Mouse (Mus musculus): ENCODE measurements around the gene Slc50a1.

Gene Slc50a1

DNA sequence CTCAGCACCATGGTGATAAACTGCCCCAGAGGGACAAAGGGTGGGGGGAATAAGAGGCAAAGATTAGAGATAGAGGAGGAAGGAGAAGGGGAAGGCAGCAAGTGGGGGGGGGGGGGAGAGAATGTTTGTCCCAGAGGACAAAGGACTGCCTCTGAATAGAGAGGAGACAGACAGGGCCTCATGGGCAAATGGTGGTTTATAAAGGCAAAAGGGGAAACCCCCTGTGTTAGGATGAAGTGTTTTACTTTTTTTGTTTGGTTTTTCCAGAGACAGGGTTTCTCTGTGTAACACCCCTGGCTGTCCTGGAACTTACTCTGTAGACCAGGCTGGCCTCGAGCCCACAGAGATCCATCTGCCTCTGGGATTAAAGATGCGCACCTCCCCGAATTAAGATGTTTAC lies 10.2 kb downstream of the Slc50a1 start:
- DNase-seq, result no peak

DNA sequence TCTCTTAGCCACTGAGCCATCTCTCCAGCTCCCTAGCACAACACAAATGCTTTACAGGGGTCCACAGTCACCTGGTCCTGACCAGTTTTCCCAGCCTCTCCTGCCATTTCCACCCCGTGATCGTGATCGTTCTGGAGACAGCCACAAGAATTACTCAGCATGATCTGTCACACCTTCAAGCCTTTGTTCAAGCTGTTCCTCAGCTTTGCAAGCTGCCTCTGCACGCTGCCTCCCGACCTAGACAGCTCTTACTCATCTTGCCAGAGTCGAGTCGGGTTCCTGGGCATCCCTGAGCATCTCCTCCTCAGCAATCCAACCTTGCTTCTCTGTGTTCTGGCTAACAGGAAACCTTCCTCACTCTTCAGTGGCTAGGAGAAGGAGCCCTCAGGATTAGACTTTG lies 11.3 kb downstream of the Slc50a1 start, which contains the start of gene Dpm3:
Dpm3 (plus strand) TSS at position 283 of the 400 bp plus-strand sequence.
- DNase-seq, result no peak

DNA sequence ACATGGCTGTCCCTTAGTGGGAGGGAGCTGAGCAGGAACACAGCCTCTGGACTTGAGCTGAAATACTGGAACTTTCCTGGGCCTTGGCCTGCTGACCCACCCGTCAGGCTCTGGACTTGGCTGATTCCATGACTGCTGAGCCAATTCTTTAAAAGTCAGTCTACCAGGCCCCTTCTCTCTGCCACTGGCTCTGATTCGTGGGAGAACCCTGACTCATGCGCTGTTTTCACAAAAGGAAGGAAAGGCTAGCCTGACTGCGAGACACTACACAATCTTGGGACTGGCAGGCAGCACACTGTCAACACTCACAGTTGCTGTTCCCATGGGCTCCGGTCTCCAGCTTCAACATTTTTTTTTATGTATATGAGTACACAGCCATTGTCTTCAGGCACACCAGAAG lies 14.2 kb downstream of the Slc50a1 start:
- DNase-seq, result no peak

DNA sequence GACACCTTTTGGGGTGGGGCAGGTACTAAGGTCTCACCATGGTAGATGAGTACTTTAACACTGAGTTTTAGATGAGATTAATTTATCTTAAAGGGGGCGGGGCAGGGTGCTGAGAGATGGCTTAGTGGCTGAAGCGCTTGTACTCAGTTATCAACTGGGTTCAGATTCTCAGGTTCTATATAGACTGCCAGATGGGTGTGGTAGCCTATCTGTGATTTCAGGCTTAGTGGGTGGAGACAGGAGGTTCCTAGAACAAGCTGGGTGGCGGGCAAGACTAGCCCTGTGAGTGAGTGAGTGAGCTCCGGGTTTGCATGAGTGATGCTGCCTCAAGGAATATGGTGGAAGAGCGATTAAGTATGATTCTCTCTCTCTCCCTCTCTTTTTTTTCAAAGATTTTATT lies 15.4 kb downstream of the Slc50a1 start:
- no peak for DNase-seq

DNA sequence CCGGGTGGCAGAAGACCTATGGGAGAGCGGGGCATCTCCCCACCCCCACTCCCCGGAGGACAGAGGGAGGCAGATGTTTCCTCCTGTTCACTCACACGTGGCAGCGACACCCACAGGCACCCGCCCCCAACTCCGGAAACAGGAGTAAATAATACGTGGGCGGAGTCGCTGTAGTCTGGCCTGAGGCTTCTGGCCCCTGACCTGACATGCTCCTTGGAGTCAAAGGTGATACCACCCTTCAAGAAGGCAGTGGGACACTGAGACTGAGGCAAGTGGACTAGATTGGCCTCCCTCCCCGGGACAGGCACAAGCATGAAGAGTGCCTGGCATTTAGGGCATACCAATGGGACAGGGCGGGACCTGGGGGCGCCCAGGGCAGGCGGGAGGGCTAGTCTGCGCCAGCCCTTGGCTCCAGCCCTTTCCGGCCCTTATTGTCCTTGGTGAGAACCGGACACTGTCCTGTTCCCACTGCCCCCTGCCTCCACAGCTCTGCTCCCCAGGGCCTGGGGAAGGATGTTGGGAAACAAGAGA lies 18.9 kb downstream of the Slc50a1 start:
- peak; percentile 82 for DNase-seq

DNA sequence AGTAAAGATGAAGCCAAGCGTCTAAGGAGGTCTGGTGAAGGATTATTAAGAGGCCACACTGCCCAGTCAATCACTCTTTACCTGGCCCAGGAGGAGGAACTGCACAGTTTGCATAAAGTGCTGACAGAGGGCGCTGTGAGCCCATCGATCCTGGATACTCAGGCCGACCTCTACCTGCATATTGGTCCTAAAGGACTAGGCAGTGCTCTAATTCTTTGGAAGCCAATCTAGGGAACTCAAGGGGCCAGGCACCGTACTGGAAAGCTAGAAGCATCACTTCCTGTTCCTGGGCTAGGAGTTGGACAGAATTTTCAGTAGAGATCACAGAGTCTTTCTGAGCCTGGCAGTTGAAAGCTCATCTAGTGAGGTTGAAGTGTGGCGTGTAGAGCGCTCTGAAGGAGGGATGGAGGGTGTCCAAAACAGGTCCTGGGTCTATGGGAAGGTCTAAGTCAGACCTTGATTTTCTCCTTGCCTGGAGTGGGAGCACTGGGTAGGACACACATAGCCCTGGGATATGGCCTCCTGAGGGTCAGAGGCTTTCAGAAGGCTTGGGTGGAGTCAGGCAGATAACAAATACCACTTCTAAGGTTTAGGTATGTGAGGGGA lies 19.8 kb downstream of the Slc50a1 start:
- peak; percentile 86 for DNase-seq

DNA sequence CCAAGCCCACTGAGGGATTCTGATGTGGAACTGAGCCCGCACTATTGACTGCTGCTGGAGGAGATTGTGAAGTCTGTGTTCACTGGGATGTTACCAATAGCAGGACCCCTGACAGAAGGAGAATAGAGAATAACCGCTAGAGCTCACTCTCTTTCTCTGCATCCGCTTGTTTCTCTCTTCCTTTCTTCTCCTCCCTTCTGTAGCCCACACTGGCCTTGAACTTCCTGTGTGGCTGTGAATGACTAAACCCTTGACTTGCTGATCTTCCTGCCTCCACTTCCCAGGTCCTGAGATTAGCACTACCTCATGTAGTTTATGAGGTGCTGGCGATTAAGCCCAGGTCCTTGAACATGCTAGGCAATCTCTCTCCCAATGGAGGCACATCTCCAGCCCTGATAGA lies 22.9 kb downstream of the Slc50a1 start:
- DNase-seq, result no peak

DNA sequence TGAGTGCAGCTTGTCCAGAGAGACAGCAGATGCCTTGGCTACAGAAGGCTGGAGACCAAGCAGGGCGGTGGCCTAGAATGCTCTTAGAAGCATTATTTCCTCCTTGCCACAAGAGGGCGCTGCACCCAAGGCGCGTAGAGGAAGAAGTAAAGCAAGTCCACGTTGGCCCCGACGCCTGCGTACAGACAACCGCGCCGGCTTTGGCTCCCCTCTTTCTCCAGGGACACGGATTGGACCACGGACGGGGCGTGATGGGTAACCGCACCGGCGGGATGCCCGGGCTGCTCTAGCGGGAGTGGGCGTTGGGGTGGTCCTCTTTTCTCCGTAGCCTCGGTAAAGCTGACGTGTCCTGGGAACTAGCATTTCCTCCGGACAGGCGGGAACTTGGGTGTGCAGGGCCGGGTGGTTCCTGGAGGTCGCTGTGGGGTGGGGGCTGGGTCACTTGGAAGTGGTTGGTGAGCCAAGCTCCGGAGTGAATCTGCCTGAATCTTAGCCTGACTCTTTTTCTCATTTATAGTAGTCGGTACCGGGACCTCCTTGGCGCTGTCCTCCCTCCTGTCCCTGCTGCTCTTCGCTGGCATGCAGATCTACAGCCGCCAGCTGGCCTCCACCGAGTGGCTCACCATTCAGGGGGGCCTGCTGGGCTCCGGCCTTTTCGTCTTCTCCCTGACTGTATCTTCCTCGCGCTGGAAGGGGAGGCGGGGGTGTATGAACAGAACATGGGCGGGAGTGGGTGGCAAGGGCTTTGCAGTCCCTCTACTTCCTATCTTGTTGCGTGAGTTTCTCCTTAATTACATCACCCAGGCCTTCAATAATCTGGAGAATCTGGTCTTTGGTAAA lies 23.9 kb downstream of the Slc50a1 start, which contains the start of gene Trim46:
Trim46 (minus strand) TSS at position 49 of the 840 bp plus-strand sequence.
- DNase-seq, result peak; percentile 93

DNA sequence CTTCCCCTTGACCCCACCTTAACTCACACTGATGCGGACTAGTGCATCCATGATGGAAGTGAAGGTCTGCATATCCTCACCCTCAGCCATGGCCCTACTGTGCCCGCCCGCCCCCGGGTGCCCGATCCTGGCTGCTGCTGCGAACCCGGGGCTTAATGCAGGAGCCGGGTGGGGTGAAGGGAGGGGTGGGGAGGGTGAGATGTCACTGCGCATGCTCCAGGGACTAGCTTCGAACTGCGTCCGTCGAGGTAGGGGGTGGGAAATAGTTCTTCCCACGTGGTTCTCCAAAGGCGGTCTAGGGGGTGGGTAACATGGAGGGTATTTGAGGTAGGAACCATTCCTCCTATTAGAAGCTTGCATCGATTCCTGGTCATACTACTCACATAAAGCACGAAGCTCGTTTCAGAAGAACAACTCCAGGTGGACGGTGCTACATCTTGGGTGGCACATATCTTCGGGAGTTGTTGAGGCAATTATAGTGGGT lies 24.6 kb downstream of the Slc50a1 start, which contains the start of gene Krtcap2:
Krtcap2 (plus strand) TSS at position 279 of the 484 bp plus-strand sequence.
- DNase-seq, result peak; percentile 49

DNA sequence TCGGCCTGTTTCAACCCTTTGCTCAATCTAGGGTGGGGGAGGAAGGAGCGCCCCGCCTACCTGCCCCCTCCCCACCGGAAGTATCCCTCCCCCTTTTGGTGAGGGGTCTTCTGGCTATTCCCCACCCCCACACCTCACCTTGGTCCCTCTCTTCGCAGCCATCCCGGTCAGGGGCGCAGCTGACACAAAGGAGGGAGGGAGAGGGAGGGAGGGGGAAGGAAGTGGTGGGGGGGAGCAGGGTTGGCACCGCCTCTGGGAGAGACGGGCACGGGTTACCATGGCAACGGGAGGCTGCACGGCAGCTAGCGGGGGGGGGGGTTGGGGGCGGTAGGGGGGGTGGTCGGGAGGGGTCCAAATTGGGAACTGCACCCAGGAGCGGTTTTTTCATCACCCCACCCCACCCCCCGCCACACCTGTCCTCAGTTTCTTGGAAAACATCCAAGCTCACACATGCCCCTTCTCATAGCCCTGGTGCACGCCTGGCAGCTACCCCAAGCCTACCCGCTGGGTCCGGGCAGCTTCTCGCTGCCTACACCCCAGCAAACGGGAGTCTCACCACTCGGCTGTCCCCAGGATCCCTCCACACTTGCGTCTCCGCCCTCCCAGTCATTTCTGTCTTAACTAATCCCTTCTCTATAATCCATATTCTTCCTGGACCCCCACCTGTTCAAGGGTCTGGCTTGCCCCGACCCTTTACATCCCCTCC lies 25.2 kb downstream of the Slc50a1 start:
- DNase-seq, result peak; percentile 66

DNA sequence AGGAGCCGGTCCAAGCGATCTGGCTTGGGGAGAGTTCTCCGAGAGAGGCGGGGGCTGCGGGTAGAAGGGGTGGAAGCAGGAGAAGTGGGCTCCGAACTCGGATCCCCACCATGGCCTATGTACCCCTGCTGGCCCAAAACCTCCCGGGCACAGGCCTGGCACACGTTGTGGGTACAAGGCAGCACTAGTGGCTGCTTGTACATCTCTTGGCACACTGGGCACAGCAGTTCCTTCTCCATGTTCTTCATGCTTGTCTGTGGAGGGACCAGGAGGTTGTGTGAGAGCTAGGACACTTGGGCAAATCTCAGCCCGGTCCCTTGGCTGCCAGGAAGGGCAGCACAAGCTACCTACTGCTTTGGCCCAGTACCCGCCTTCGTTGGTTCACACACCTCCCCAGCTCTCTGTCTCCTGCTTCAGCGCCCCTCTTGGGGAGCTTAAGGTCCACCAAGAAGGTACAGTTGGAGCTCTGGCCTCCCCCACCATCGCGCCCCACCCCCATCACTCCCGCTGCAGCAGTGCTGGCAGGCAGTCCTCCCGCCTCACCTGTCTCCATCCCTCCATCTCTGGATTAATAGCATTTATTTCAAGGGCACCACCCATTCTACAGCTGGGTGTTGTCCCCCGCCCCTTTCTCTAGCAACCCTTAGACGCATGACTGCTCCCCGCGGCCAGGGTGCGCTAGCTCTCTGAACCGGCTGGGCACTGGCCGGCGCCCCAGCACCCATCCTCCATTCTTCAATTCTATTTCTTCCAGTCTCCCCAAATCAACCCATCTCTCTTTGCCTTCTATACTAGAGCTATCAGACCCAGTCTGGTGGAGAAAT lies 26.0 kb downstream of the Slc50a1 start:
- peak; percentile 73 for DNase-seq

DNA sequence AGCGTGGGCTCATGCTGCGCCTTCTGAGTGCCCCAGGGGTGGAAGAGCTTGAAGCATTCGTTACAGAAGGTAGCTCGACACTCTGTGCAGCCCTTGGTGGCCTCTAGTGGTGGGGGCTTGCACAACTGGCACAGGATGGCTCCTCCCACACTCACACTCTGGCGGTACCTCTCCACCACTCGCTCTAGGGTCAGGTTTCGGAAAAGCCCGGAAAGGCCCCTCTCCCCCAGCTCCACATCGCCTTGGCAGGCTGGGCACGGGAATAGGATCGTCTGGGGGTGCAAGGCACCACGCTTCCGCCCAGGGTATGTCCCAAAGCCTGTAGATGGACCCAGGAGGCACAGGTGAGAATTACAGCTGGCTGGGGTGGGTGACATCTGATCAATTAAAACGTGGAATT lies 26.8 kb downstream of the Slc50a1 start:
- DNase-seq, result peak; percentile 70

DNA sequence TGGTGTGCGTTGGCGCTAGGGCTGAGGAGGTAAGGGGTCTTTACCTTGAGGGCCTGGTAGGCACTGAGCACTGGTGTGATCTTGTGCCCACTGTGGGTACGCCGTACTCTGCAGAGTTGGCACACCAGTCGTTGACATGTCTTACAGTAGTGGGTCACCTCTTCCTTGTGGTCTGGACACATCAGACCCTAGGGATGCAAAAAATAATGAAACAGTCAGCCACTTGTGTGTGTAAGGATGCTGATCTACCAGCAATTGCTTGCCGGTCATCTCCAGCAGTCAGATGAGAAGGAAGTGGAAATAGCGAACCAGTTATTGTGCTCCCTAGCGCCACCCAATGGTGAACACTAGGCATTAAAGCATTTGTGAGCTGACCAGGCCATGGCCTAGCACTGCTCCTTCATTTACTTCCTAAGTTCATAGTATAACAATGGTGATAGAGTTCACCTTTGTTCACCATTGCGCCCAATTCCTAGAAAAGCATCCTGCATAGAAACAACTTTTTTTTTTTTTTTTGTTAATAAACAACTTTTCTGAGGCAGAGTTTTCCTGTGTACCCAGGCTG lies 28.0 kb downstream of the Slc50a1 start:
- peak; percentile 77 for DNase-seq

DNA sequence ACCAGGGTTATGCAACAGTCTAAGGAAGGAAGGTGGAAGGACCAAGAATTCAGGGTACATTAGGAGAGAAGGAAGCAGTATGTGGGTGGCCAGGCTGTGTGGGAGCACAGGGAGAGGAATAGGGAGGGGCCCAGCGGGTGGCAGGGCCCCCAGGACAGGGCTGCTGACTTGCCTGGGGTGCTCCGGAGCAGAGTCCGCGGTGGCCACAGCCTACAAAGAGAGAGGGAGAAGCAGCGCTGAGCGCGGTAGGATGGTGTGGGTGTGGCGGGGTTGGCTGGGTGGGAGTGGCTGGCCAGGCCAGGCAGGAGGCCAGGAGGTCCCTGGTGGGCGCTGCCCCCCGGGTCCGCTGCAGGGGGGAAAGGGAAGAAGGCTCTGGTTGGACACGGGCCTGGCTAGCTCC lies 31.9 kb downstream of the Slc50a1 start:
- DNase-seq, result no peak

DNA sequence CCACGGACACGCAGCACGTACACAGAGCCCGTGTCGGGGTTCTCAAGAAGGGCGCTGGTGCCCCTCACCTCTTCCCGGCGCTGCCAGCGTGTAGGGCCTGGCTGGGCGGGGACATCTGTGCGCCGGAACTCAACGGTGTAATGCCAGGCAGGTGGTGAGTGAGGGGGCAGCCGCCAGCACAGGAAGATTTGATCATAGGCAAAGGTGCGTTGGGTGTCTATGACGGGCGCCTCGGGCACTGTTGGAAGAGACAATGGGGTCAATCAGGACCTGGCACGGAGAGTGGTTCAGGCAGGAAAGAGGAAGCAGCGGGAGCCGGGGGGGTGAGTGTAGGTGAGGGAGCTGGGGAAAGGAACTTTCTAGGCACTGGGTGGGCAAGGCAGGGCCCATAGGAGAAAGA lies 32.7 kb downstream of the Slc50a1 start:
- no peak for DNase-seq

DNA sequence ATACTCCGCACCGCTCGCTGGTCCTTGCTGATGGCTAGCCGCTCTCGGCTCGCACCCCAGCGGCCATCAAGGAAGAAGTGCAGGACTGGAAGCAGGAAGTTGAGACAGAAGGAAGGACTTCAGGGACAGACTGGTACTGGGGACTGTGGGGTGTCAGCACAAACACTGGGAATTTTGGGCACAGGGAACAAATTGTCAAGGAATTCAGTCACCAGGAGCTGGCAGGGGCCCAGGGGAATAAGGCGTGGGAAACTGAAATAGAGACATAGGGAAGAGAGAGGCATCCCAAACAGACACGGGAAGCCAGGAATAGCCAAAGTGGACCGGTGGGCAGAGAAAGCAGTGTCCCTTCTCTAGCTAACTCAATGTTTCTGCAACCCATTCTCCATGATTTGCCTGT lies 33.9 kb downstream of the Slc50a1 start:
- no peak for DNase-seq

DNA sequence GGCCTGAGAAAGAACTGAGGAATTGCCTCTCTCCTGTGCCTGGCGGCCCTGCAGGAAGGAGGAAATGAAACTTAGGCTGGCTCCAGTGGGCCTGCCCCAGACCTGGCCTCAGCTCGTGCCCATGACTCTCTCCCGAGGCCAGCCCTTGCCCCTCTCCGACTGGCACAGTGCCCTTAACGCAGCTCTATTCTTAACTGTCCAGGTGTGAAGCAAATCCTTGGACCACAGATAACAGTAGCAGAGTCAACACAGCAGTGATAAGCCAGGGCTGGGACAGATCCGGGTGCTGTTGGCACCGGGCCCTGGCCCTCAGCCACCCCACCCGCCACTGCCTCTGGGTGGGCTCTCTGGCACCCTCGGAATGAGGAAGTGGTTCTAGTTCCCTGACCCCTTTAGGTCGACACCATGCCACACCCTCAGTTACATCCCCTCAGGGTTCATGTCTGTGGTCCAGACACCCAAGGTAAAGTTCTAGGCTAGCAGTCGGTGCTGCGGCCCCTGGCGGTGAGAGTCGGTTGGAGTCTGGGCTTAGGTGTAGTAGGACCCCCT lies 36.7 kb downstream of the Slc50a1 start:
- peak; percentile 47 for DNase-seq

DNA sequence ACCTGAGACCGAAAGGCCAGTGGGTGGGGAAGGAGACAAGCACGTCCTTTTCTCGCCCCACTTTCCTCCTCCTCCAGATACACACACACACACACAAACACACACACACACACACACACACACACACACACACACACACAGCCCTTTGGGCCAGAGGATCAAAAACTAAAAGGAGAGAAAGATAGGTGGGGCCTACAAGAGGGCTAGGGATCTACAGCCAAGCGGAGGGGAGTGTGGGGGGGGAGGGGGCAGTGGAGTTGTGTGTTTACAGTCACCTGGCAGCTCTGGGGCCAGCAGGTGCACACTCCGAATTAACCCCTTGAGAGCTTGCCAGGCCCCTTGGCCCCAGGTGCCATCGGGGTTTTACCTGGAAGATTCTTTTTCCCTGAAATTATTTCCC lies 37.8 kb downstream of the Slc50a1 start:
- no peak for DNase-seq

DNA sequence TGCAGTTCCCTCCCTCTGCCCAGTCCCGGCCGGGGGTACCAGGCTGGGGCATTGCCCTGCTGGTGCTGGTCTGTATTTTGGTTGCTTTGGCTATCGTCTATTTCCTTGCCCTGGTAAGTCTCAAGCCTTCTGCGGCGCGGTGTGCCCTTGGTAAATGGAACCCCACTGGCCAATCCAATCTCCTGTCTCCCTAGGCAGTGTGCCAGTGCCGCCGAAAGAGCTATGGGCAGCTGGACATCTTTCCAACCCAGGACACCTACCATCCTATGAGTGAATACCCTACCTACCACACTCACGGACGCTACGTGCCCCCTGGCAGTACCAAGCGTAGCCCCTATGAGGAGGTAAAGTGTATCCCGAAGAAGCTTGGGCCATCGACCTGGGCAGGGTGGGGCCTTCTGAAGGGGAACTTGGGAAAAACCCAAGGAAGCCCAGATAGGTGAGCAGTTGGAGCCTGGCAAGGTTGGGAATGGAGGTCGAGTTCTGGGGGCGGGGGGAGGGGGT lies 38.5 kb downstream of the Slc50a1 start:
- DNase-seq, result no peak

DNA sequence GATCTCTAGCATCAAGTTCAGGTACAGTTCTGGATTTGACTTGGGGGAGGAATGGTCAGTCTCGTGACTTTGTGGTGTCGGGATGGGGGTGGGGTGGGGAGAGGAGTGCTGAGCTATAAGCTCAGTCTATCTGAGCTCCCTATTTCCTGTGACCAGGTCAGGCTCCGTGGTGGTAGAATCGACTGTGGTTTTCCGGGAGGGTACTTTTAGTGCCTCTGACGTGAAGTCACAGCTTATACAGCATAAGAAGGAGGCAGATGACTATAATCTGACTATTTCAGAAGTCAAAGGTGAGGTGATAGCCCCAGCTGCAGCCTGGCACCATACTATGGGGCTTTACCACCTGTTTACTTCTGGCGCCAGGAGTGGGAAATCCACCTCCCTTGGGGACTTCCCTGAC lies 39.0 kb downstream of the Slc50a1 start:
- no peak for DNase-seq

DNA sequence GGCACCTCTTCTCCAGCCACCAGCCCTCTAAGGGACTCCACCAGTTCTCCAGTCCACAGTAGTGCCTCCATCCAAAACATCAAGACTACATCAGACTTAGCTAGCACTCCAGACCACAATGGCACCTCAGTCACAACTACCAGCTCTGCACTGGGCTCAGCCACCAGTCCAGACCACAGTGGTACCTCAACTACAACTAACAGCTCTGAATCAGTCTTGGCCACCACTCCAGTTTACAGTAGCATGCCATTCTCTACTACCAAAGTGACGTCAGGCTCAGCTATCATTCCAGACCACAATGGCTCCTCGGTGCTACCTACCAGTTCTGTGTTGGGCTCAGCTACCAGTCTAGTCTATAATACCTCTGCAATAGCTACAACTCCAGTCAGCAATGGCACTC lies 39.8 kb downstream of the Slc50a1 start:
- no peak for DNase-seq

Data from kidney, postnatal 10 days (tissue).